Mouse (Mus musculus) lung, embryonic 15.5 days (tissue): ENCODE measurements at regions not wholly inside any gene's neighbourhood (a gene's known extent, or its start where the extent isn't known, plus 50 kb on each side); places are given as distances from the start of the nearest gene placed in this dataset.

Source experiments
- ATAC-seq: fragments of 200-750 bp; cut with Nextera tagmentation; 2 replicates; pipeline ENCODE4 v1.8.0; 2017; ENCODE audit warnings: moderate number of reproducible peaks, borderline replicate concordance; ENCODE audit not compliant: low FRiP score, low TSS enrichment; ENCODE audit errors: extremely low read depth
- H3K27ac ChIP-seq: fragments of 300-500 bp; sonication (generic); 2 replicates; pipeline ENCODE4 v1.5.1; 2015; ENCODE audit warnings: moderate library complexity, mild to moderate bottlenecking, inconsistent platforms
- H3K27me3 ChIP-seq: fragments of 300-500 bp; sonication (generic); 2 replicates; pipeline ENCODE4 v1.6.1; 2015; ENCODE audit warnings: inconsistent platforms
- H3K36me3 ChIP-seq: fragments of 300-500 bp; sonication (generic); 2 replicates; pipeline ENCODE4 v1.6.1; 2015; ENCODE audit warnings: inconsistent platforms
- H3K4me1 ChIP-seq: fragments of 300-500 bp; sonication (generic); 2 replicates; pipeline ENCODE4 v1.6.1; 2015; ENCODE audit warnings: inconsistent platforms
- H3K4me2 ChIP-seq: fragments of 300-500 bp; sonication (generic); 2 replicates; pipeline ENCODE4 v1.6.1; 2015; ENCODE audit warnings: inconsistent platforms, mild to moderate bottlenecking, moderate library complexity
- H3K4me3 ChIP-seq: fragments of 300-500 bp; sonication (generic); 2 replicates; pipeline ENCODE4 v1.5.1; 2015; ENCODE audit warnings: mild to moderate bottlenecking, inconsistent platforms
- H3K9ac ChIP-seq: fragments of 300-500 bp; sonication (generic); 2 replicates; pipeline ENCODE4 v1.6.1; 2015; ENCODE audit warnings: inconsistent platforms
- H3K9me3 ChIP-seq: fragments of 300-500 bp; sonication (generic); 2 replicates; pipeline ENCODE4 v1.6.1; 2016; ENCODE audit warnings: inconsistent platforms
- WGBS: fragments of 180-500 bp; shearing (Covaris S2); methylation state at CpG from one replicate; pipeline ENCODE4 v1.1.7; 2015; 5-methylcytosine and 5-hydroxymethylcytosine counted together

- no peak overlapping the region for H3K4me2 ChIP-seq
- H3K36me3 ChIP-seq: no peaks in the 10 kb centered on the region
- H3K27ac ChIP-seq: no peak overlapping the region
- no peak overlapping the region for H3K4me3 ChIP-seq
- H3K9me3 ChIP-seq: no peaks in the 10 kb centered on the region
- H3K27me3 ChIP-seq: no peaks in the 10 kb centered on the region
- 8% methylated on average over 1 of the region's 1 CpGs for WGBS
- H3K9ac ChIP-seq: no peak overlapping the region
- no peak for ATAC-seq
- no peaks in the 10 kb centered on the region for H3K4me1 ChIP-seq
Measured at GRCm38 (mm10) chr1:89207306-89207705, 137.1 kb downstream of the Sh3bp4 start.

GRCm38 (mm10) chr1:89211116-89211515 lies 140.9 kb downstream of the Sh3bp4 start:
- H3K27ac ChIP-seq: no peak overlapping the region
- H3K4me3 ChIP-seq: no peak overlapping the region
- ATAC-seq: no peak
- H3K9me3 ChIP-seq: no peaks in the 10 kb centered on the region
- H3K4me1 ChIP-seq: no peaks in the 10 kb centered on the region
- H3K9ac ChIP-seq: no peak overlapping the region
- WGBS: 78% methylated on average over 6 of the region's 6 CpGs
- H3K4me2 ChIP-seq: no peak overlapping the region
- H3K36me3 ChIP-seq: no peaks in the 10 kb centered on the region
- no peaks in the 10 kb centered on the region for H3K27me3 ChIP-seq

DNA sequence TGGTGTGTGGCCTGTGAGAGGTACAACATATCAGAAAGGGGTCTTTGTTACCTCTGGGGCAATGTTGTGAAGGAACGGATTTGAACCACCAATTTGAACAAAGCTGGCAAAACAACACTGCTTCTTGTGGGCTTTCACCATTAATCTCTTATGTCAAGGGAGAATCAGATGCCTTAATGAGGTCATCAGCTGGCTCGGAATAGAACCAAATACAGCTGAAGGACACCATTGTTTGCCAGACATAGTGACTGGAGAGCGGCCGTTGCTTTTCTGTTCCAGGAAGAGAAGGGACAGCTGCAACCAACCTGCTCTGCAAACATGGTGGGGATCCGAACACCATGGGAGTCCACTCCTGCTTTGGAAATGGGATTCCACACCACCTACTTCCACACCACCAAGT lies 158.2 kb downstream of the Sh3bp4 start:
- no peaks in the 10 kb centered on the region for H3K9me3 ChIP-seq
- ATAC-seq: no peak
- 63% methylated on average over 5 of the region's 5 CpGs for WGBS
- H3K27ac ChIP-seq: no peak overlapping the region
- H3K4me3 ChIP-seq: no peak overlapping the region
- H3K4me2 ChIP-seq: no peak overlapping the region
- H3K27me3 ChIP-seq: no peaks in the 10 kb centered on the region
- H3K36me3 ChIP-seq: no peaks in the 10 kb centered on the region
- no peaks in the 10 kb centered on the region for H3K4me1 ChIP-seq
- H3K9ac ChIP-seq: no peak overlapping the region

GRCm38 (mm10) chr1:89231756-89232155 lies 161.5 kb downstream of the Sh3bp4 start:
- no peak for ATAC-seq
- 82% methylated on average over 6 of the region's 6 CpGs for WGBS
- H3K4me2 ChIP-seq: no peak overlapping the region
- H3K27me3 ChIP-seq: no peaks in the 10 kb centered on the region
- H3K4me3 ChIP-seq: no peak overlapping the region
- no peaks in the 10 kb centered on the region for H3K9me3 ChIP-seq
- H3K4me1 ChIP-seq: peaks cover 12% of the 10 kb centered on the region
- no peak overlapping the region for H3K27ac ChIP-seq
- H3K36me3 ChIP-seq: no peaks in the 10 kb centered on the region
- H3K9ac ChIP-seq: no peak overlapping the region

- Histone ChIP-seq H3K27me3 (no peaks in the 10 kb centered on the region), H3K4me3 (no peak overlapping the region), H3K9ac (no peak overlapping the region), H3K4me1 (peaks cover 12% of the 10 kb centered on the region), H3K36me3 (no peaks in the 10 kb centered on the region), H3K4me2 (no peak overlapping the region), H3K27ac (no peak overlapping the region), H3K9me3 (no peaks in the 10 kb centered on the region)
- WGBS: 75% methylated on average over 5 of the region's 5 CpGs
- no peak for ATAC-seq
Measured at GRCm38 (mm10) chr1:89232391-89232790, 162.2 kb downstream of the Sh3bp4 start.

DNA sequence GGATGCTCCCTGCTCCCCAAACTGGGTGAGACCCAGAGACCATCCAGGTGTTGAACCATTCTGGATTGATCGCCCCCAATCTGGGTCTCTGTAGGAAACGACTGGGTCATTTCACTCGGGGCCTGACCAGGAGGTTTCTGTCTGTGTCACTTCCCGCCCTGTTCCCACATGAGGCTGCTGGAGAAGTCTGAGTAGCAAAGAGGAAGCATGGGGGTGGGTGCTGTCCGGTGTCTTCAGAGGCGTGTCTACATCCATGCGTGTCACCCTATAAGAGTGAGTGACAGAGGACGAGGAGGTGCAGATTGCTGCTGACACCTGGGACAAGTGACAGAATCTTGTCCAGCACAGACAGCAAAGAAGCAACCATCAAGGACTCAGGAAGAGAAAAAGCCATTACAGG lies 164.7 kb downstream of the Sh3bp4 start:
- peak; percentile 56; the same call in 1 of the 2 replicates for ATAC-seq
- no peaks in the 10 kb centered on the region for H3K9me3 ChIP-seq
- WGBS: 27% methylated on average over 8 of the region's 8 CpGs

GRCm38 (mm10) chr1:89235296-89235695 lies 165.1 kb downstream of the Sh3bp4 start:
- Histone ChIP-seq H3K9me3 (no peaks in the 10 kb centered on the region), H3K4me1 (peaks cover 12% of the 10 kb centered on the region), H3K4me2 (0 out of 2 replicates have a peak overlapping the region, but pooled peaks have one; percentile 10), H3K27me3 (no peaks in the 10 kb centered on the region), H3K4me3 (no peak overlapping the region), H3K36me3 (no peaks in the 10 kb centered on the region), H3K9ac (no peak overlapping the region), H3K27ac (no peak overlapping the region)
- 18% methylated on average over 3 of the region's 3 CpGs for WGBS
- ATAC-seq: peak; percentile 21; the same call in 1 of the 2 replicates

More for the DNA sequence above, 164.7 kb downstream of the Sh3bp4 start:
- Histone ChIP-seq H3K27me3 (no peaks in the 10 kb centered on the region), H3K4me2 (0 out of 2 replicates have a peak overlapping the region, but pooled peaks have one; percentile 10), H3K4me1 (peaks cover 12% of the 10 kb centered on the region), H3K4me3 (no peak overlapping the region), H3K9ac (no peak overlapping the region), H3K27ac (0 out of 2 replicates have a peak overlapping the region, but pooled peaks have one; percentile 10), H3K36me3 (no peaks in the 10 kb centered on the region)

DNA sequence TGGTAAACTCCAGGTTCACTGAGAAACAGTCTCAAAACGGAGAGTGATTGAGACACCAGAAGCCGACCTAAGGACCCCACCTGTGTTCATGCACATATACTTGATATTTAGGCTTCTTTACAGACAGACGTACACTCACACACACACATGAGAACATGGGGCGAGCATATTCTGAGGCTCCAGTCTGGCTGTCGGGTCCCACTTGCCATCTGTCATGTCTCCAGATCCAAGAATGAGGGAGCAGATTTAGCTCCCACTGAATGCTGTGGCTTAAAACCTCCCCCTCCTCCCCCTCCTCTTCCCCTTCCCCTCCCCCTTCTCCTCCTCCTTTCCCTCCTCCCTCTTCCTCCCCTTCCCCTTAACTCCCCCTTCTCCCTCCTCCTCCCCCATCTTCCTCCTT lies 167.5 kb downstream of the Sh3bp4 start:
- WGBS: 56% methylated on average over 5 of the region's 5 CpGs
- Histone ChIP-seq H3K27me3 (no peaks in the 10 kb centered on the region), H3K9ac (no peak overlapping the region), H3K4me3 (no peak overlapping the region), H3K4me2 (no peak overlapping the region), H3K27ac (no peak overlapping the region), H3K4me1 (peaks cover 12% of the 10 kb centered on the region), H3K36me3 (no peaks in the 10 kb centered on the region), H3K9me3 (no peaks in the 10 kb centered on the region)
- ATAC-seq: no peak

DNA sequence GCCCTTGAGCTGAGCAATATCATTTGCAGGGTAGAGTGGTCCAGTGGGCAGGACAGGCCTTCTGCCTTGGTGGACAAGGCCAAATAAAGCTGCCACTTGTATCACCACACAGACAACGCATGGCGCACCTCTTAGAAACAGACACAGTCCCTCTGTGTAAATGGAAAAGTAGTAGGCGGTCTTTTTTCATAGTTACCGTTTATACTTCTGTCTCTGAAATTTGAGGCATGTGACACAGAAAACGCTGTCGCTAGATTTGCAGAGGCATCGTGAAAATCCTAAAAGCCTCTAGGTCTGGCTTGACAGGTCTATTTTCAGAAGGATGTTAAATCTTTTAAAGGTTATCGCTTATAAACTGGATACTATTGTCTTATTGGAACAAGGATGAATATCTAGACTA lies 174.4 kb downstream of the Sh3bp4 start:
- no peak overlapping the region for H3K9ac ChIP-seq
- WGBS: 66% methylated on average over 8 of the region's 8 CpGs
- H3K4me1 ChIP-seq: peaks cover 6% of the 10 kb centered on the region; the same call in 1 of the 2 replicates
- no peak overlapping the region for H3K4me2 ChIP-seq
- H3K27me3 ChIP-seq: no peaks in the 10 kb centered on the region
- no peak for ATAC-seq
- no peaks in the 10 kb centered on the region for H3K36me3 ChIP-seq
- no peak overlapping the region for H3K4me3 ChIP-seq
- H3K27ac ChIP-seq: no peak overlapping the region
- no peaks in the 10 kb centered on the region for H3K9me3 ChIP-seq

DNA sequence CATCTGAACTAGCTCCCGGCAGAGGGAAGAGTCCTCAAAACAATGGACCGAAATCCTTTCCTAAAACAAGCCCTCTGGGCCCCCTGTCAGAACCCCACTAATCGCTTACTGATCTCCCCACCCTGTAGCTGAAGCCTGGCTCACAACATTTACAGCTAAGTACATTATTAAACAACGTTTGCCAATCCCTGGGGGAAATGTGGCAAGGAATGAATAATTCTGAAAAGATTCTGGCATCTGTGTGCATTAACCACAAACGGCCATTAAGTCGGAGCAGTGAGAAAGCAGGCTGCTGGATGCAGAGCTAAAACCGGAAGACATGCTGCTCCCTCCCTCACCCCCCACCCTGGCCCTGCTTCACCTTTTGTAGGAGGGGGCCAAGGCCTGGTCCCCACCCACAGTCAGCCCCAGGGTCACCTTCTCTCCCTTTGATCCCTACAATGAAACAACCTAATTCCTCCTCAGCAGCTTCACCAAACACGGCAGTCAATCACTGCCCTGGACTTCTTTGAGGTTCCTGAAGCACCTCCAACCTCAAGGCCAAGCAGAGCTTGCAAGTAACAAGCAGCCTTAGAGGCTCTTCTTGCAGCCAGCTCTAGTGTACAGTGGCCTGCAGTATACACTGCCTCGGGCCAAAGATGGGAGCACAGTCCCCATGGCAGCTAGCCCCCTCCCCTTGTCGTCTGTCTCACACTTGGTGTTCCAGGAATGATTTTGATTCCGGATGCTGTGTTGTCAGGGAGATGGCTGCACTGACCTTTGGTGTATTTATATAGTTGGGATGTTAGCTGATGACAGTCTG lies 175.2 kb downstream of the Sh3bp4 start:
- WGBS: 18% methylated on average over 11 of the region's 11 CpGs

DNA sequence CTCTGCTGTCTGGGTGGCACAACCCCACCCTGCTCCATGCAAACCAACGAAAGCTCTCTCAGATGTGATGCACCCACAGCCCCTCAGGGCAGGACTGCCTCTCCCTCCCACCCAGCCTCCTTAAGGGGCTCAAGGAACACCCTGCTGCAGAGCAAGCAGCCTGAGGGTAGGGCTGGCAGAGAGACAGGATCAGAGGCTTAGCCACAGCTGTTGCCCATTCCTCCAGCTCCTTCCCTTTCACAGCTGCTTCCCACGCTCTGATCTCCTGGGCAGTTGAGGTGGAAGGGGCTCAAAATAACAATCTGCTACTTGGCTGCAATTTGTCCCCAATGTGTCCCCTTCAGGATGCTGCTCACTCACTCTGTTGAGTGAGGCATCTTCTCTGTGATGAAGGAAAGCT lies 181.5 kb downstream of the Sh3bp4 start:
- no peaks in the 10 kb centered on the region for H3K9me3 ChIP-seq
- no peaks in the 10 kb centered on the region for H3K4me1 ChIP-seq
- no peak overlapping the region for H3K9ac ChIP-seq
- H3K36me3 ChIP-seq: no peaks in the 10 kb centered on the region
- no peak overlapping the region for H3K4me2 ChIP-seq
- ATAC-seq: no peak
- H3K4me3 ChIP-seq: no peak overlapping the region
- no peak overlapping the region for H3K27ac ChIP-seq
- 30% methylated on average over 2 of the region's 2 CpGs for WGBS
- H3K27me3 ChIP-seq: no peaks in the 10 kb centered on the region

More for the DNA sequence above, 175.2 kb downstream of the Sh3bp4 start:
- Histone ChIP-seq H3K4me2 (no peak overlapping the region), H3K27ac (no peak overlapping the region), H3K4me3 (no peak overlapping the region), H3K4me1 (peaks cover 6% of the 10 kb centered on the region; the same call in 1 of the 2 replicates), H3K9me3 (no peaks in the 10 kb centered on the region), H3K9ac (no peak overlapping the region), H3K27me3 (no peaks in the 10 kb centered on the region), H3K36me3 (no peaks in the 10 kb centered on the region)
- no peak for ATAC-seq

GRCm38 (mm10) chr1:89252528-89252927 lies 182.3 kb downstream of the Sh3bp4 start:
- no peaks in the 10 kb centered on the region for H3K27me3 ChIP-seq
- WGBS: 79% methylated on average over 7 of the region's 7 CpGs

More at GRCm38 (mm10) chr1:89252528-89252927, 182.3 kb downstream of the Sh3bp4 start:
- Histone ChIP-seq H3K36me3 (no peaks in the 10 kb centered on the region), H3K27ac (no peak overlapping the region), H3K4me3 (no peak overlapping the region), H3K4me2 (no peak overlapping the region), H3K9me3 (no peaks in the 10 kb centered on the region), H3K9ac (no peak overlapping the region), H3K4me1 (no peaks in the 10 kb centered on the region)
- ATAC-seq: no peak
